Mouse (Mus musculus) megakaryocyte, embryonic 14.5 days (primary cell): ENCODE results near the gene Kcnb1.

ENCODE experiments used
- FLI1 ChIP-seq: IDR thresholded peaks from 2 replicates; pipeline ENCODE4 v1.6.1; 2012; ENCODE audit warnings: low read length, inconsistent platforms, mixed read lengths
- GATA1 ChIP-seq: IDR thresholded peaks from 3 replicates; pipeline ENCODE4 v1.6.1; 2012; ENCODE audit warnings: mixed read lengths, low read length, inconsistent platforms, borderline replicate concordance

DNA sequence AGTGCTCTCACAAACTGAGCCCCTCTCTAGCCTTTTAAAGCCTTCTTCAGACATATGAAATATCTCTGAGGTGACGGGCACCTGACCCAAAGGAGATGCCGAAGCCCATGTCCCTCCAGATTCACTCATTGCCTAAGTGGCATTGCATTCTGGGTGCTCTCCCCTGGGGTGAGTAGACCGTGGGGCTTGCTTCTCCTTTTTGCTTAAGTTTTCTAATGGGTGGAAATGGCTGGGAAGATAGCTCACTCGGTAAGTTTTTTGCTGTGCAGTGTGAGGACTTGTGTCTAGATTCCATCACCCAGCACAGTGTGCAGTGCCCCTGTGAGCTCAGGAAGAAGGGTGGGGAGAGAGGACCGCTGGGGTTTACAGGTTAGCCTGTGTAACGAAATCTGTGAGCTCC, 122.4 kb downstream of the Kcnb1 start:
- TF ChIP-seq GATA1 (no peak), FLI1 (no peak)
